Mouse (Mus musculus) limb, embryonic 15.5 days (tissue): Measurements from ENCODE around the gene Agbl4. TPM values are rescaled to one million over a fixed set of nuclear protein-coding genes. Genes with fewer than 3 reads are reported as not detected.

Experiments
- ATAC-seq: fragments of 200-750 bp; cut with Nextera tagmentation; 2 replicates; pipeline ENCODE4 v1.8.0; 2017; ENCODE audit warnings: low read depth, moderate TSS enrichment; ENCODE audit not compliant: insufficient number of reproducible peaks, low FRiP score, low TSS enrichment
- H3K27ac ChIP-seq: fragments of 300-500 bp; sonication (generic); 2 replicates; pipeline ENCODE4 v1.5.1; 2015; ENCODE audit warnings: moderate library complexity, mild to moderate bottlenecking, inconsistent platforms
- H3K27me3 ChIP-seq: fragments of 300-500 bp; sonication (generic); 2 replicates; pipeline ENCODE4 v1.6.1; 2015; ENCODE audit warnings: inconsistent platforms
- H3K36me3 ChIP-seq: fragments of 300-500 bp; sonication (generic); 2 replicates; pipeline ENCODE4 v1.6.1; 2015; ENCODE audit warnings: inconsistent platforms
- H3K4me1 ChIP-seq: fragments of 300-500 bp; sonication (generic); 2 replicates; pipeline ENCODE4 v1.6.1; 2015; ENCODE audit warnings: inconsistent platforms
- H3K4me2 ChIP-seq: fragments of 300-500 bp; sonication (generic); 2 replicates; pipeline ENCODE4 v1.6.1; 2015; ENCODE audit warnings: mild to moderate bottlenecking, inconsistent platforms
- H3K4me3 ChIP-seq: fragments of 300-500 bp; sonication (generic); 2 replicates; pipeline ENCODE4 v1.5.1; 2015; ENCODE audit warnings: mild to moderate bottlenecking, inconsistent platforms
- H3K9ac ChIP-seq: fragments of 300-500 bp; sonication (generic); 2 replicates; pipeline ENCODE4 v1.6.1; 2015; ENCODE audit warnings: inconsistent platforms
- H3K9me3 ChIP-seq: fragments of 300-500 bp; sonication (generic); 2 replicates; pipeline ENCODE4 v1.6.1; 2016; ENCODE audit warnings: inconsistent platforms
- WGBS: fragments of 180-500 bp; shearing (Covaris S2); methylation state at CpG from one replicate; pipeline ENCODE4 v1.1.7; 2015; 5-methylcytosine and 5-hydroxymethylcytosine counted together
- polyA plus RNA-seq: library from polyadenylated mRNA; unstranded; fragments of >200 nt; fragmentation: Nextera tagmentation; extraction: Ambion mirVana; gene quantifications from 2 replicates; pipeline ENCODE4 v1.2.1, GENCODE M21; 2015

Agbl4 gene
- polyA plus RNA-seq, 1 experiment from 2014 or later: 0.17 TPM

GRCm38 (mm10) chr4:111356584-111357115 is 959.2 kb downstream of the Agbl4 start:
- H3K4me2 ChIP-seq: no peak overlapping the region
- H3K36me3 ChIP-seq: no peaks in the 10 kb centered on the region
- no peaks in the 10 kb centered on the region for H3K27me3 ChIP-seq
- WGBS: 18% methylated on average over 4 of the region's 4 CpGs
- no peaks in the 10 kb centered on the region for H3K9me3 ChIP-seq
- ATAC-seq: no peak
- H3K4me3 ChIP-seq: no peak overlapping the region
- no peak overlapping the region for H3K9ac ChIP-seq
- no peaks in the 10 kb centered on the region for H3K4me1 ChIP-seq
- H3K27ac ChIP-seq: no peak overlapping the region

GRCm38 (mm10) chr4:111357176-111357575 is 959.7 kb downstream of the Agbl4 start:
- no peaks in the 10 kb centered on the region for H3K36me3 ChIP-seq
- no peaks in the 10 kb centered on the region for H3K4me1 ChIP-seq
- no peaks in the 10 kb centered on the region for H3K9me3 ChIP-seq
- H3K27ac ChIP-seq: no peak overlapping the region
- H3K9ac ChIP-seq: no peak overlapping the region
- ATAC-seq: no peak
- H3K4me2 ChIP-seq: no peak overlapping the region
- 11% methylated on average over 3 of the region's 3 CpGs for WGBS
- H3K27me3 ChIP-seq: no peaks in the 10 kb centered on the region
- H3K4me3 ChIP-seq: no peak overlapping the region

GRCm38 (mm10) chr4:111364199-111364598 is 966.7 kb downstream of the Agbl4 start:
- ATAC-seq: no peak
- Histone ChIP-seq H3K4me3 (no peak overlapping the region), H3K36me3 (no peaks in the 10 kb centered on the region), H3K27ac (no peak overlapping the region), H3K4me1 (no peaks in the 10 kb centered on the region), H3K4me2 (no peak overlapping the region), H3K27me3 (no peaks in the 10 kb centered on the region), H3K9me3 (no peaks in the 10 kb centered on the region), H3K9ac (no peak overlapping the region)
- 79% methylated on average over 2 of the region's 2 CpGs for WGBS

GRCm38 (mm10) chr4:111367771-111368170 is 970.3 kb downstream of the Agbl4 start:
- Histone ChIP-seq H3K36me3 (no peaks in the 10 kb centered on the region), H3K4me3 (no peak overlapping the region), H3K9ac (no peak overlapping the region), H3K4me1 (peaks cover 2% of the 10 kb centered on the region; the same call in 1 of the 2 replicates), H3K27ac (no peak overlapping the region), H3K27me3 (no peaks in the 10 kb centered on the region), H3K9me3 (no peaks in the 10 kb centered on the region), H3K4me2 (no peak overlapping the region)
- 69% methylated on average over 2 of the region's 2 CpGs for WGBS
- ATAC-seq: no peak

GRCm38 (mm10) chr4:111377159-111377558 is 979.7 kb downstream of the Agbl4 start:
- Histone ChIP-seq H3K4me3 (no peak overlapping the region), H3K4me1 (no peaks in the 10 kb centered on the region), H3K36me3 (no peaks in the 10 kb centered on the region), H3K9me3 (no peaks in the 10 kb centered on the region), H3K27me3 (no peaks in the 10 kb centered on the region), H3K9ac (no peak overlapping the region), H3K27ac (no peak overlapping the region), H3K4me2 (no peak overlapping the region)
- no peak for ATAC-seq

GRCm38 (mm10) chr4:111378071-111378470 is 980.6 kb downstream of the Agbl4 start:
- H3K9ac ChIP-seq: no peak overlapping the region
- no peaks in the 10 kb centered on the region for H3K27me3 ChIP-seq
- no peak overlapping the region for H3K4me2 ChIP-seq
- no peak for ATAC-seq
- no peaks in the 10 kb centered on the region for H3K9me3 ChIP-seq
- no peaks in the 10 kb centered on the region for H3K36me3 ChIP-seq
- no peak overlapping the region for H3K4me3 ChIP-seq
- no peak overlapping the region for H3K27ac ChIP-seq
- WGBS: 92% methylated on average over 3 of the region's 3 CpGs
- H3K4me1 ChIP-seq: no peaks in the 10 kb centered on the region

- Histone ChIP-seq H3K4me1 (no peaks in the 10 kb centered on the region), H3K9ac (no peak overlapping the region), H3K9me3 (no peaks in the 10 kb centered on the region), H3K36me3 (no peaks in the 10 kb centered on the region), H3K4me3 (no peak overlapping the region), H3K27ac (no peak overlapping the region), H3K4me2 (no peak overlapping the region), H3K27me3 (no peaks in the 10 kb centered on the region)
- ATAC-seq: no peak
- 85% methylated on average over 2 of the region's 2 CpGs for WGBS
Measured at GRCm38 (mm10) chr4:111383101-111383500, 985.6 kb downstream of the Agbl4 start.

- Histone ChIP-seq H3K9me3 (no peaks in the 10 kb centered on the region), H3K4me2 (no peak overlapping the region), H3K9ac (no peak overlapping the region), H3K4me3 (no peak overlapping the region), H3K4me1 (no peaks in the 10 kb centered on the region), H3K27ac (peak overlapping the region; percentile 73), H3K27me3 (no peaks in the 10 kb centered on the region), H3K36me3 (no peaks in the 10 kb centered on the region)
- ATAC-seq: peak; percentile 81; the same call in 1 of the 2 replicates
Measured at GRCm38 (mm10) chr4:111390736-111391135, 993.3 kb downstream of the Agbl4 start.

- H3K4me3 ChIP-seq: no peak overlapping the region
- H3K36me3 ChIP-seq: no peaks in the 10 kb centered on the region
- H3K27me3 ChIP-seq: no peaks in the 10 kb centered on the region
- peaks cover 2% of the 10 kb centered on the region; the same call in 1 of the 2 replicates for H3K4me1 ChIP-seq
- H3K4me2 ChIP-seq: no peak overlapping the region
- no peaks in the 10 kb centered on the region for H3K9me3 ChIP-seq
- no peak for ATAC-seq
- no peak overlapping the region for H3K27ac ChIP-seq
- H3K9ac ChIP-seq: no peak overlapping the region
Measured at GRCm38 (mm10) chr4:111399784-111400183, 1002.3 kb downstream of the Agbl4 start.

- 30% methylated on average over 2 of the region's 2 CpGs for WGBS
Measured at GRCm38 (mm10) chr4:111400676-111401075, 1003.2 kb downstream of the Agbl4 start.

GRCm38 (mm10) chr4:111403243-111403642 is 1005.8 kb downstream of the Agbl4 start:
- Histone ChIP-seq H3K4me2 (no peak overlapping the region), H3K4me1 (peaks cover 2% of the 10 kb centered on the region; the same call in 1 of the 2 replicates), H3K9me3 (no peaks in the 10 kb centered on the region), H3K4me3 (no peak overlapping the region), H3K9ac (no peak overlapping the region), H3K27ac (peak overlapping the region; percentile 57), H3K27me3 (no peaks in the 10 kb centered on the region), H3K36me3 (no peaks in the 10 kb centered on the region)
- 38% methylated on average over 1 of the region's 1 CpGs for WGBS
- no peak for ATAC-seq

More at GRCm38 (mm10) chr4:111400676-111401075, 1003.2 kb downstream of the Agbl4 start:
- Histone ChIP-seq H3K4me1 (peaks cover 2% of the 10 kb centered on the region; the same call in 1 of the 2 replicates), H3K9me3 (no peaks in the 10 kb centered on the region), H3K27me3 (no peaks in the 10 kb centered on the region), H3K4me2 (no peak overlapping the region), H3K27ac (no peak overlapping the region), H3K36me3 (no peaks in the 10 kb centered on the region), H3K4me3 (no peak overlapping the region), H3K9ac (no peak overlapping the region)
- ATAC-seq: no peak

- Histone ChIP-seq H3K27ac (0 out of 2 replicates have a peak overlapping the region, but pooled peaks have one; percentile 11), H3K27me3 (no peaks in the 10 kb centered on the region), H3K4me3 (no peak overlapping the region), H3K4me1 (peaks cover 7% of the 10 kb centered on the region), H3K4me2 (no peak overlapping the region), H3K36me3 (no peaks in the 10 kb centered on the region), H3K9ac (no peak overlapping the region), H3K9me3 (no peaks in the 10 kb centered on the region)
- no peak; the same call in 1 of the 2 replicates for ATAC-seq
- 53% methylated on average over 4 of the region's 4 CpGs for WGBS
Measured at GRCm38 (mm10) chr4:111410731-111411130, 1013.3 kb downstream of the Agbl4 start.

- peaks cover 8% of the 10 kb centered on the region for H3K36me3 ChIP-seq
- H3K27me3 ChIP-seq: no peaks in the 10 kb centered on the region
- H3K4me3 ChIP-seq: peak overlapping the region; percentile 77
- H3K9me3 ChIP-seq: no peaks in the 10 kb centered on the region
- ATAC-seq: 0 out of 2 replicates have a peak, but pooled peaks have one; percentile 16
- 0% methylated on average over 6 of the region's 6 CpGs for WGBS
- H3K4me2 ChIP-seq: peak overlapping the region; percentile 69
- H3K9ac ChIP-seq: peak overlapping the region; percentile 86; the same call in 1 of the 2 replicates
- H3K27ac ChIP-seq: peak overlapping the region; percentile 90
- peaks cover 19% of the 10 kb centered on the region for H3K4me1 ChIP-seq
Measured at GRCm38 (mm10) chr4:111414399-111414798, 1016.9 kb downstream of the Agbl4 start.
